Mouse (Mus musculus): Measurements from ENCODE around the gene Serpina16. TPM values are rescaled to one million over a fixed set of nuclear protein-coding genes. Genes with fewer than 3 reads are reported as not detected.
"Not testable (repeated sequence)": the region's sequence is repeated elsewhere in the genome, so short reads cannot be mapped to it uniquely, and the experiment has no call there.

The Serpina16 gene
- polyA plus RNA-seq, 1 experiment from 2014 or later, result not detected

DNA sequence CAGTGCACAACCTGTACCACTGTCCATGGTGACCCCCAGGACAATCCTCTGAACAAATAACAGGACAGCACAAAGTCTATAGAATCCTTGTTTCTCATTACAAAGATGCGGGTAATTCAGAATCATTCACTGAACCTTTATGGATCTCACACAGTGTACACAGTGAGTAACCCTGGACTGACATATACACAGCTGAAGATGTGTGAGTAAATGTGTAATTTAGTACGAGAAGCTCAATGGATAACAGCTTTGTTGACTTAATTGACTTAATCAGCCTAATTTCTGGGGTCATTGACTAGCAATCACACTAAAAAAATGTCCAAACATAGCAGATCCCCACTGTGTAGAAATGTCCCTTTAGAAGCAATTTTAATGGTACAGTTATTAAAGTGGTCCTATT, 5.2 kb upstream of the Serpina16 start:
- Histone ChIP-seq H3K9ac (no peak overlapping the region), H3K36me3 (no peaks in the 10 kb centered on the region), H3K4me2 (no peak overlapping the region), H3K27me3 (no peaks in the 10 kb centered on the region), H3K27ac (no peak overlapping the region), H3K4me1 (replicated peaks) (no peaks in the 10 kb centered on the region), H3K4me3 (no peak overlapping the region), H3K9me3 (no peaks in the 10 kb centered on the region)
- WGBS, result 81% methylated on average over 2 of the region's 2 CpGs
- no peak for ATAC-seq (ENCODE audit: low FRiP score)

DNA sequence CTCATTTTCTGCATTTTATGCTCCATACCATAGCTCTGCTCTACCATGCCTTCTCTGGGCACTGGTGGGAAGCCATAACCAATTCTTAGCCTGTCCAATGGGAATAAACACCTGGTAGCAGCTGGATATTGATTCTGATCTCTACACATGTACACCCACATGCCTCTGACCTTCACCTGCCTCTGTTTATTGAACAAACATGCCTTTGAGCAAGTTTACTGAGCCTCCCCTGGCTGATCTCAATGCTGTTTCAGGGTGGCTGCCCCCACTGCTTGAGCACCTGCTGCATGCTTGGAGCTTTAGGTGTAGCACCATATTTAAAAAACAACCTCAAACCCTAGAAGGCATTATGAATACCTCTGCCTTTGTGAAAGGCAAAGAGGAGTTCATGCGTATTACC, 3.9 kb upstream of the Serpina16 start:
- not testable (repeated sequence) for ATAC-seq (ENCODE audit: low FRiP score); H3K9ac ChIP-seq; H3K27me3 ChIP-seq; H3K4me1 ChIP-seq (replicated peaks); H3K36me3 ChIP-seq; H3K27ac ChIP-seq; H3K4me2 ChIP-seq; H3K4me3 ChIP-seq; H3K9me3 ChIP-seq
- 100% methylated on average over 1 of the region's 1 CpGs for WGBS

DNA sequence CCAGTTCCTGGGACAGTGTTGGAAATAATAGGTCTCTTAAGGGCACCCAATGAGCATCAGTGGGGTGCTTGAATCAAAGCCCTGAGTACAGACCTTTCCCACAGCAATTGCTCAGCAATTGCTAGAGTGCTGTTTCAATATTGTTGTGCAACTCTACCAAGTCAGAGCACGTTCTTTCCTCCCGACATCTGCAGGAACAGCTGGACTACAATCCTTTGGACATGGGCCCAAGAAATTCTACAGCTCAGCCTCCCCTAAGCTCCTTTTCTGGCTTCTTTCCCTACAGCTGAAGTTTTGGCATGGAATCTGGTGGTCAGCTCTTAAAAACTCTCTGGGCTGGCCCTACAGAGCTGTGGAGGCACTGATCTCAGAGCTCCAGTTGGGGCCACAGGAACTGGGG, 2.8 kb downstream of the Serpina16 start:
- Histone ChIP-seq H3K36me3 (no peaks in the 10 kb centered on the region), H3K4me2 (no peak overlapping the region), H3K9ac (no peak overlapping the region), H3K27ac (no peak overlapping the region), H3K4me3 (no peak overlapping the region), H3K4me1 (replicated peaks) (no peaks in the 10 kb centered on the region), H3K9me3 (no peaks in the 10 kb centered on the region), H3K27me3 (no peaks in the 10 kb centered on the region)
- ATAC-seq (ENCODE audit: low FRiP score), result no peak
- 93% methylated on average over 2 of the region's 2 CpGs for WGBS

- H3K9ac ChIP-seq, result no peak overlapping the region
- no peak overlapping the region for H3K27ac ChIP-seq
- no peak for ATAC-seq (ENCODE audit: low FRiP score)
- WGBS, result 86% methylated on average over 3 of the region's 3 CpGs
- no peak overlapping the region for H3K4me2 ChIP-seq
- no peaks in the 10 kb centered on the region for H3K4me1 ChIP-seq (replicated peaks)
- no peaks in the 10 kb centered on the region for H3K36me3 ChIP-seq
- no peak overlapping the region for H3K4me3 ChIP-seq
- no peaks in the 10 kb centered on the region for H3K27me3 ChIP-seq
- H3K9me3 ChIP-seq, result no peaks in the 10 kb centered on the region
Observed at GRCm38 (mm10) chr12:103671483-103671882, 4.5 kb downstream of the Serpina16 start.

GRCm38 (mm10) chr12:103670964-103671363, 5.0 kb downstream of the Serpina16 start:
- Histone ChIP-seq H3K4me3 (no peak overlapping the region), H3K4me1 (replicated peaks) (no peaks in the 10 kb centered on the region), H3K4me2 (no peak overlapping the region), H3K9ac (no peak overlapping the region), H3K27ac (no peak overlapping the region), H3K27me3 (no peaks in the 10 kb centered on the region), H3K9me3 (no peaks in the 10 kb centered on the region), H3K36me3 (no peaks in the 10 kb centered on the region)
- 86% methylated on average over 2 of the region's 2 CpGs for WGBS
- no peak for ATAC-seq (ENCODE audit: low FRiP score)

- Histone ChIP-seq H3K4me2 (no peak overlapping the region), H3K9ac (no peak overlapping the region), H3K9me3 (no peaks in the 10 kb centered on the region), H3K4me1 (replicated peaks) (no peaks in the 10 kb centered on the region), H3K27ac (no peak overlapping the region), H3K36me3 (no peaks in the 10 kb centered on the region), H3K27me3 (no peaks in the 10 kb centered on the region), H3K4me3 (no peak overlapping the region)
- WGBS, result 89% methylated on average over 5 of the region's 5 CpGs
- no peak for ATAC-seq (ENCODE audit: low FRiP score)
Observed at GRCm38 (mm10) chr12:103670344-103670743, 5.6 kb downstream of the Serpina16 start.

GRCm38 (mm10) chr12:103665286-103665685, 10.7 kb downstream of the Serpina16 start:
- H3K9ac ChIP-seq, result no peak overlapping the region
- H3K9me3 ChIP-seq, result no peaks in the 10 kb centered on the region
- ATAC-seq (ENCODE audit: low FRiP score), result no peak
- H3K27ac ChIP-seq, result no peak overlapping the region
- no peaks in the 10 kb centered on the region for H3K36me3 ChIP-seq
- H3K27me3 ChIP-seq, result no peaks in the 10 kb centered on the region
- WGBS, result 92% methylated on average over 3 of the region's 3 CpGs
- no peaks in the 10 kb centered on the region for H3K4me1 ChIP-seq (replicated peaks)
- no peak overlapping the region for H3K4me2 ChIP-seq
- H3K4me3 ChIP-seq, result no peak overlapping the region

GRCm38 (mm10) chr12:103662053-103662452, 13.9 kb downstream of the Serpina16 start:
- H3K4me3 ChIP-seq; H3K27me3 ChIP-seq; H3K36me3 ChIP-seq; H3K9ac ChIP-seq; H3K4me1 ChIP-seq (replicated peaks); H3K27ac ChIP-seq; H3K9me3 ChIP-seq; ATAC-seq (ENCODE audit: low FRiP score); H3K4me2 ChIP-seq: not testable (repeated sequence)

DNA sequence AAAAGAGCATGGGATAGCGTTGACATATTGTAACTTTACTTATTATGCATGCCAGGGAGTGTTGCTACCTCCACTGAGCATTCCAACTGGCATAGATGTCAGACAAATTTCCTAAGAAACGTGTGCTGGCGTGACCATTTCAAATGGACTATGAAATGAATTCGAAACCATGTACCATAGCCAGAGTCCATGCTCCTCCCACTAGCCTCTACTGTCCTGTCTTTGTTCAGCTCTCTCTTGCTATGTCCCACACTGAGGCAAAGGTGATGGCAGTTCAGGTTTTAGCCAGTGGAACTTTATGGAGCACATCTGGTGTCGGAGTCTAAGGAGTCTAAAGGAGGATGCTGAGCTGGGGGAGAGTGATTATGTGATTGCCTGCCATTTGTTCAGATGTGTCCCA, 15.9 kb downstream of the Serpina16 start:
- H3K9ac ChIP-seq, result no peak overlapping the region
- 86% methylated on average over 5 of the region's 5 CpGs for WGBS
- no peaks in the 10 kb centered on the region for H3K9me3 ChIP-seq
- no peaks in the 10 kb centered on the region for H3K36me3 ChIP-seq
- no peak overlapping the region for H3K27ac ChIP-seq
- no peaks in the 10 kb centered on the region for H3K4me1 ChIP-seq (replicated peaks)
- no peak for ATAC-seq (ENCODE audit: low FRiP score)
- H3K27me3 ChIP-seq, result no peaks in the 10 kb centered on the region
- H3K4me3 ChIP-seq, result no peak overlapping the region
- no peak overlapping the region for H3K4me2 ChIP-seq

DNA sequence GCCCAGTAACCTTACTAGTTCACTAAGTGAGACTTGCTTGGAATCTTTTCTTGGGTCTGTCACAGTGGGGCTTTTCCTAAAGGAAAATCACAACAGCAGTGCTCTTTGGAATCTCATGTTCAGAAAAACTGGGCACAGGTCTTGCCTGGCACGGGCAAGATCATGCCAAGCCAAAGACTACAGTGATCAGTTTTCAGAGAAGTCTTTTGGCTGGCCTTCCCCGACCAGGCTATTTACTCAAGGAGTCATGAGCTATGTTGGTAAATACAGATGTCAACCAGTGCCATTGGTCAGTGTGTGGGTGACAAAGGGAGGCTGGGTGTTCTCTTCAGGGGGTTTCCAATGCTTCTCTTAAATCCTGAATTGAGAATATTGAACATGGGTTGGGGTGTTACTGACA, 16.8 kb downstream of the Serpina16 start:
- 90% methylated on average over 2 of the region's 2 CpGs for whole genome bisulfite sequencing
- Histone ChIP-seq H3K4me3 (no peak overlapping the region), H3K4me2 (no peak overlapping the region), H3K9ac (no peak overlapping the region), H3K4me1 (replicated peaks) (no peaks in the 10 kb centered on the region), H3K27me3 (no peaks in the 10 kb centered on the region), H3K9me3 (no peaks in the 10 kb centered on the region), H3K36me3 (no peaks in the 10 kb centered on the region), H3K27ac (no peak overlapping the region)
- ATAC-seq (ENCODE audit: low FRiP score), result no peak

DNA sequence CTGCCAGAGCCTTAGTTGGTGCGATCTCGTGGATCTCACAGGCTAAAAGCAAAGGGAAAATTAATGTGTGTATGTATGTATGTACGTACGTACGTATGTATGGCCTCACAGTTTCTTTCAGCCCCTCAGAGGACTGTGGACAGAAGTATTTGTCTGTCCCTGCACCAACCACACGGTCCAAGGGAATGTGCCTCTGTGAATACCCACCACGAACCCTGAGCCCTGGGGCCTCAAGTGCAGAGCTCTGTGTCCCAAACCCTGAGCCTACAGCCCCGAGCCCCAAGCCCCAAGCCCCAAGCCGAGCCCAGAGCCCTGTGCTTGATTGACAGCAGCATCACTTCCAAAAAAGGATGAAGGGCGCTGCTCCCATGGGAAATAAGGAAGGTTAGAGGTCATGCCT, 17.9 kb downstream of the Serpina16 start:
- Histone ChIP-seq H3K4me1 (replicated peaks) (no peaks in the 10 kb centered on the region), H3K27me3 (no peaks in the 10 kb centered on the region), H3K9me3 (no peaks in the 10 kb centered on the region), H3K9ac (no peak overlapping the region), H3K36me3 (no peaks in the 10 kb centered on the region), H3K27ac (no peak overlapping the region), H3K4me3 (no peak overlapping the region), H3K4me2 (no peak overlapping the region)
- 87% methylated on average over 10 of the region's 10 CpGs for WGBS
- no peak for ATAC-seq (ENCODE audit: low FRiP score)

DNA sequence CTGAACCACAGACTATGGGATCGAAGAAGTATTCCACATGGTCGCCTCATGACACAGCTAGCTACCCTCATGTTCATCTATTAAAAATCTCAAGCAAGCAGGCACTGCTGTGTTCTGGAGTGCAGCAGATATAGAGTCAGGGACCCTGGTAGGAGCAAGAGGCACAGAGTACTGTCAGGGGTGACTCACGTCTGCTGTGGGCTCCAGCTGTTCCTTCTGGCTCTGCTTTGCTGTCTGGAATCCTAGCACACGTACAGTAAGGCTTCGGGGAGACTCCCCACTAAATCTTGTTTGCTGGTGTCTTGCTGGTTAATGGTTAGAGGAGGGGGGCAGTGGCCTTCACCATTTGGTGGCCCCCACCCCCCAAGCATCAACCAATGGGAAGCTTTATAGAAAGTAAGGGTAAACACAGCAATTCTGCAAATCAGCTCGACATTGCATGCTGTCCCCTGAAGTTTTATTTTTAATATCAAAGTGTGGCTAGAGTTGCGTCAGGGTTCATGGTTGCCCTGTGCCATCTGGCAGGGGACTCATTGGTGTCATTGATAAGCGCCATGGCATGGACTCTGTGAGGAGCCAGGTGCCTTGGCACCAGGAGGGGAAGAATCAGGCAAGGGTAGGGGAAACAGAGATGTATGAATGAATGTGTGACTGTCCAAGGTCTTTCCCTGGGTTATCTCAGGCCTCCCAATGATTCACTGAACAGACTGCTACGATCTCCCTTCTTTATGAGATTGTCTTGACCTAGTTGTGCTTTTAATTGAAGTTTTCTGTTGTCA, 18.9 kb downstream of the Serpina16 start, which contains the start of gene Serpina6:
Gene Serpina6 (minus strand): TSS at position 365 of the 779 bp plus-strand sequence.
- no peak within 1 kb of the TSS for H3K4me2 ChIP-seq
- no peak within 1 kb of the TSS for H3K27ac ChIP-seq
- H3K27me3 ChIP-seq, result no peaks in the 10 kb centered on the region
- no peaks in the 10 kb centered on the region for H3K4me1 ChIP-seq (replicated peaks)
- ATAC-seq (ENCODE audit: low FRiP score), result no peak
- no peak within 1 kb of the TSS for H3K4me3 ChIP-seq
- no peaks in the 10 kb centered on the region for H3K36me3 ChIP-seq
- no peak within 1 kb of the TSS for H3K9ac ChIP-seq
- WGBS, result 84% methylated on average over 9 of the region's 9 CpGs
- no peaks in the 10 kb centered on the region for H3K9me3 ChIP-seq
